Mouse (Mus musculus) thymus, adult 2 months (tissue): ENCODE measurements around the gene Lingo1. TPM values are rescaled to one million over a fixed set of nuclear protein-coding genes. Genes with fewer than 3 reads are reported as not detected.
A peak's percentile ranks its signal among the peaks of the same experiment; 100 is the strongest.

Experiments
- DNase-seq: peaks from one replicate; pipeline ENCODE4 v3.0.0; 2021
- H3K27ac ChIP-seq: fragments of 200-500 bp; 2 replicates; pipeline ENCODE4 v1.5.1; 2012; ENCODE audit warnings: low read length, control low read depth; ENCODE audit not compliant: control insufficient read depth, insufficient read depth
- H3K27me3 ChIP-seq: fragments of 200-500 bp; 2 replicates; pipeline ENCODE4 v1.6.1; 2012; ENCODE audit warnings: mild to moderate bottlenecking, low read length, moderate library complexity, mixed read lengths; ENCODE audit not compliant: control insufficient read depth, insufficient read depth
- H3K36me3 ChIP-seq: fragments of 200-500 bp; 2 replicates; pipeline ENCODE4 v1.6.1; 2012; ENCODE audit warnings: mild to moderate bottlenecking, low read length, moderate library complexity; ENCODE audit not compliant: control insufficient read depth, insufficient read depth
- H3K4me1 ChIP-seq: fragments of 200-500 bp; replicated peaks from 2 replicates; pipeline ENCODE4 v1.6.1; 2012; ENCODE audit warnings: low read length; ENCODE audit not compliant: control insufficient read depth, insufficient read depth
- H3K4me3 ChIP-seq: fragments of 200-500 bp; 2 replicates; pipeline ENCODE4 v1.5.1; 2012; ENCODE audit warnings: mild to moderate bottlenecking, low read length, control low read depth, moderate library complexity; ENCODE audit not compliant: control insufficient read depth, insufficient read depth
- CTCF ChIP-seq: fragments of 200-500 bp; IDR thresholded peaks from 2 replicates; pipeline ENCODE4 v1.5.1; 2012; ENCODE audit warnings: mild to moderate bottlenecking, control low read depth, low read length, moderate library complexity, borderline replicate concordance; ENCODE audit not compliant: control insufficient read depth, poor library complexity, insufficient read depth; ENCODE audit errors: extremely low read depth
- POLR2A ChIP-seq: fragments of 200-500 bp; IDR thresholded peaks from 2 replicates; pipeline ENCODE4 v1.6.1; 2012; ENCODE audit warnings: mild to moderate bottlenecking, low read length, control low read depth, moderate library complexity; ENCODE audit not compliant: control insufficient read depth, poor library complexity, insufficient read depth; ENCODE audit errors: extremely low read depth
- WGBS: fragments of 180-500 bp; shearing (Covaris S2); methylation state at CpG from one replicate; pipeline ENCODE4 v1.1.7; 2018; 5-methylcytosine and 5-hydroxymethylcytosine counted together
- polyA plus RNA-seq: library from polyadenylated mRNA; depleted of rRNA; stranded (reverse); fragments of >200 nt; gene quantifications from 2 replicates; pipeline ENCODE4 v1.2.3, GENCODE M21; 2012

The Lingo1 gene
- polyA plus RNA-seq, 1 experiment, result 5.2 TPM

DNA sequence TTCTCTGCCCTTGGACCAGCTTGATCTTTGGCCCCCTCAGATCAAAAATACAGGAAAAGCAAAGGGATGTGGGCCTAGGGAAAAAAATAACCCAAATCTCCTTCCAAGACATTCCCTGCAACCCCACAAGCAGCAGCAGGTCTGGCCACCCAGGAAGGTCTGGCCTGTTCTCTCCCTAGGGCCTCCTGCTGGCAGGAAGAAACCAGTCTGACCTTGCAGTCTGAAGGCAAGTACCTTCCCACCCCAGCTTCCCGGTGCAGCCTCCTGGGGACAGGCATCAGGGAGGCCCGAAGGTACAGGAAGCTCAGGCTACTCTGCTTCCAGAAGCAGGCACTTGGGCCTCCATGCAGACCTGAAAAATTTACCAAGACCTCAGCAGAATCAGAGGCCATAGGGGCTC lies 67.1 kb downstream of the Lingo1 start:
- Histone ChIP-seq H3K27ac (no peak overlapping the region), H3K27me3 (no peaks in the 10 kb centered on the region), H3K4me3 (no peak overlapping the region), H3K4me1 (no peaks in the 10 kb centered on the region), H3K36me3 (no peaks in the 10 kb centered on the region)
- no peak for DNase-seq
- WGBS, result 50% methylated on average over 2 of the region's 2 CpGs
- TF ChIP-seq CTCF (no peak), POLR2A (no peak)

DNA sequence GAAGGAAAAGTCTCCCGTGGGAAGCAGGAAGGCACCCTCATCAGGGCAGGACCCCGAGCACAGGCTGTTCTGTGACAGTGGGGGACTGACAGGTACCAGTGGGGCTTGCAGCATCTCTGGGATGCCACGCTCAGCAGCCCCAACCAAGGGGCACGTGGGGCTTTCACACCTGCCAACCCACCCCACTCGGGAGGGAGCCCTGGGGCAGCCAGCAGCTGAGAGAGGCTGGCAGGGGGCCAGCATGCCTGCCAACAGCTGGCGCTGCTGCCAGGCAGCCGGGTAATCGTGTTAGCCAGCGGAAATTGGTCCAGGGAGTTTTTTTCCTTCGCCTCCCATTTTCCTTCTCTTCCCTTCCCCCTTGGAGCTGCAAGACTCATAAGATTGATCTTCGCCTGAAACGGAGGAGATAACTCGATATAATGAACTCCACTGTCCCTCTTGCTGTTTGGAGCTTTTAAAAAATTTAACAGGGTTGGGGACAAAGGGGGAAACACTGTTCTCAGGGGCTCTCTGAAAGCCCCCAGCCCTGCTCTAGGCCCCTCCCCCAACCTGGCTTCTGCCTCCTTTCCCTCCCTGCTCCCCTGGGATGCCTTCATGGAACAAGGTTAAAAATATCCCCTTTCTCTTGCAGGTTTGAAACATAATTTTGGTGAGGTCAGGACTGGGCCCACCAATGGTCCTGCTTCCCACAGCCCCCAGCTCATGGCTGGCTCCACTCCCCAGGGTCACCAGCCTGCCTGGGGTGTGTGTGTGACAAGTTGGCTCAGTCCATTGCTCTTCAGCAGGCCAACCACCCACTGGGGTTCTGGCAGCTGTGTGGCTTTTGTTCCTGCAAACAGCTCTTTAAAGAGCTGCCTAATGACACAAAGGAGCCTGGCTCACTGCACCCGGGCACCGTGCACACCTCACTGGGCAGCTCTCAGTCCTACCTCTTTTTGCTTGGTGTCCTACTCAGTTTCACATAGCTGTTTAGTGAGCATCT lies 68.3 kb downstream of the Lingo1 start:
- 49% methylated on average over 15 of the region's 15 CpGs for WGBS
- DNase-seq, result no peak
- Histone ChIP-seq H3K27me3 (no peaks in the 10 kb centered on the region), H3K36me3 (no peaks in the 10 kb centered on the region), H3K4me1 (no peaks in the 10 kb centered on the region), H3K27ac (no peak overlapping the region), H3K4me3 (no peak overlapping the region)
- TF ChIP-seq CTCF, result no peak
- no peak for TF ChIP-seq POLR2A

DNA sequence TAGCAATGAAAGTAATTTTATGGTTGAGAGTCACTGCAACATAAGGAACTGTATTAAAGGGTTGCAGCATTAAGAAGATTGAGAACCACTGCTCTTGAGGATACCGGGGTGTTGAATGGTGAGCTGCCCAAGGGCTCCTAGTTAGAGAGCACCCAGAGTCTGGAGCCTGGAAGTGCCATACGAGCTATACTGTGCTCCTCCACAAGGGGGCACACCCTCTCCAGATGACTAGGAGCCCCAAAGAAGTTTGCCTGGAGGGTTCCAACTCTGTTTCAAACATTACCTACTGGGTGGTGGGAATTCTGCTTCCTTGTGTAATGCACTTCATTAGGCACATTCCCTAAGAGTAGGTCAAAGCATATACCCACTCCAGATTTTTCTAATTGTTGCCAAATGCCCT lies 70.5 kb downstream of the Lingo1 start:
- no peak for TF ChIP-seq CTCF
- TF ChIP-seq POLR2A, result no peak
- DNase-seq, result peak; percentile 61
- Histone ChIP-seq H3K36me3 (no peaks in the 10 kb centered on the region), H3K27ac (no peak overlapping the region), H3K4me1 (no peaks in the 10 kb centered on the region), H3K4me3 (no peak overlapping the region), H3K27me3 (no peaks in the 10 kb centered on the region)
- WGBS, result 13% methylated on average over 2 of the region's 2 CpGs

DNA sequence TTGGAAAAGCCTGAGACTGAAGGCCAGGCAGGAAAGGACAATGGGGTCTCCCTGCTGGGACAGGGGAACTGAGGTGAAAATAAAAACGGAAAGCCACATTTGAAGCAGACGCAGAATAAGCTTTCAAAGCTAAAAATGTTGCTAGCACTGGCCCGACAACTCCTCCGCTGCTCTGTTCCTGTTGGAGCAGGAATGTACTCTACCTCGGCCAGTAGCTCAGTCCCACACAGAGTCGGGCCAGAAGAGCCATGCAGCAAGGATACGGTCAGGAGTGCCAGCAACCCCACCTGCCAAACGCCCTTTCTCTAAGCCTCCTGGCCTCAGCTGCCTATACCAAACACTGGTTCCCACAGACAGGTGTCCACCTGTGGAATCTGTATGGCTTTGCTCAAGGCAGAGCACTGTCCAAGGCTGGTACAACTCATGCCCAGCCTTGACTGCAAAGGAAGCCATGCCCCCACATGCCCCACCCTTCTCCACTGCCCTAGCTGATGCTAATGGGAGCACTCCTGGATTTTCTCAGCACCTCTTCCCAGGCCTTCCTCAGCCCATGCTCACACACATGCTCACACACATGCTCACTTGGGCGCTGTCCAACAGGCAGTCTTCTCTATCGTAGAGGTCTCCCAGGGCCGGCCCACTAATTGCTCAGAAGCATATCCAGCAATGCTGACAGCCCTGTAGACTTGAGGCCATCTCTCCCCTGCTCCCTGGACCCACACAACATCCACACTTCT lies 74.0 kb downstream of the Lingo1 start:
- Histone ChIP-seq H3K27ac (no peak overlapping the region), H3K4me3 (no peak overlapping the region), H3K36me3 (no peaks in the 10 kb centered on the region), H3K27me3 (no peaks in the 10 kb centered on the region), H3K4me1 (no peaks in the 10 kb centered on the region)
- TF ChIP-seq CTCF (no peak), POLR2A (no peak)
- WGBS, result 77% methylated on average over 11 of the region's 11 CpGs
- DNase-seq, result no peak

DNA sequence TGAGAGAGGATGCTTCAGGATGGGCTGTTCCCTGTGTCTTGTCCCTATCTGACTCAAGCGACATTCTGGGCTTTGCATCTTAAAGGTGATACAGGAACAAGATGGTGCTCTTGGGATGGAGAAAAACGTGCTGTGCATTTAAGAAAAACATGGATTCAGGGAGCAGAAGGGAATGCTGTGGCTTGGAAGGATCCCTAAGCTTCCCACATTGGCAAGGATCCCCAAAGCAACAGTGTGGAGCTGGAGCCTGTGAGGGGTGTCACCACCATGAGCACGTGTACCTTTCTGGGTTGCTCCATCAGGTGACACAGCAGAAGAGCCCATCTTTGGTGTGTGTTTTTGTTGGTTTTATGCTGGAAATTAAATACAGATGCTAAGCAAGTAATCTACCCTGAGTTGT lies 77.3 kb downstream of the Lingo1 start:
- Histone ChIP-seq H3K27ac (no peak overlapping the region), H3K4me3 (no peak overlapping the region), H3K4me1 (no peaks in the 10 kb centered on the region), H3K36me3 (no peaks in the 10 kb centered on the region), H3K27me3 (no peaks in the 10 kb centered on the region)
- WGBS, result 80% methylated on average over 3 of the region's 3 CpGs
- no peak for TF ChIP-seq CTCF
- DNase-seq, result no peak

DNA sequence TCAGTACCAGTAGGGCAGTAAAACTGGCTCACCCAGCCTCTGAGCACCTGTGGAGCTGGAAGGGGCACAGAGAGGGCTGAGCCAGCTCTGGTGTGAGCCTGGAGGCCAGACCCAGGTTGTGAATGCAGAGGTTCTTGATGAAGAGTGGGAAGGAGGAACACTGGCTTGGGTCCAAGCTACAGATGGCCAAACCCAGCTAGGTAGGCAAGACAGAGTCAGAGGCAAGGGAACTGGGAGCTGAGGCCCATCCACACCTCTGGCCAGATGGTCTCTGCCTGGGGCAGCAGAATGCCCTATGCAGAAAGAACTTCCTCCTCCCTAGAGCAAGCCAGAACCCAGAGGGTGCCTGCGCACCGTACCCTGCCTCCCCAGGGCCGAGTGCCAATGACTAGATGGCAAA lies 79.7 kb downstream of the Lingo1 start:
- no peak overlapping the region for H3K4me3 ChIP-seq
- TF ChIP-seq POLR2A (no peak), CTCF (no peak)
- H3K36me3 ChIP-seq, result no peaks in the 10 kb centered on the region
- no peak for DNase-seq
- no peaks in the 10 kb centered on the region for H3K4me1 ChIP-seq
- no peak overlapping the region for H3K27ac ChIP-seq
- WGBS, result 94% methylated on average over 3 of the region's 3 CpGs
- H3K27me3 ChIP-seq, result no peaks in the 10 kb centered on the region
